Comparison of ENCODE assay signal across 17 mouse cellular contexts in genomic region chr9:102245551-102245950, GRCm38 (mm10).
"Had no signal": no experiment of that assay in that cellular context is flagged by ENCODE, and none has a peak within 500 bp of the region (broad histone marks: within the 10 kb centered on the region; RNA-seq: fewer than 3 reads in every experiment).

No protein-coding gene starts in this region.

- H3K27ac ChIP-seq: kidney, embryonic 15.5 days; left cerebral cortex, adult 2 months; liver, embryonic 13.5 days; midbrain, embryonic 12.5 days; neural tube, embryonic 12.5 days; stomach, embryonic 15.5 days had no signal

- DNase-seq: kidney, adult 11 months; kidney, adult 8-10 months; kidney, postnatal 10 days; kidney, postnatal 36 days; layer of hippocampus, postnatal 36 days; liver, embryonic 13.5 days; lung, adult 2 months; lung, postnatal 14 days; lung, postnatal 4 days; right cerebral cortex, postnatal 25 days; spleen, adult 18-20 months; thymus, postnatal 25 days had no signal

- H3K27me3 ChIP-seq: liver, embryonic 13.5 days; stomach, embryonic 15.5 days had no signal

- H3K36me3 ChIP-seq: kidney, embryonic 15.5 days; liver, embryonic 13.5 days; midbrain, embryonic 12.5 days; neural tube, embryonic 12.5 days; stomach, embryonic 15.5 days had no signal

- H3K9ac ChIP-seq: kidney, embryonic 15.5 days; liver, embryonic 13.5 days; midbrain, embryonic 12.5 days; neural tube, embryonic 12.5 days; stomach, embryonic 15.5 days had no signal

- H3K4me1 ChIP-seq: liver, embryonic 13.5 days; stomach, embryonic 15.5 days had no signal

- H3K4me2 ChIP-seq: kidney, embryonic 15.5 days; liver, embryonic 13.5 days; midbrain, embryonic 12.5 days; neural tube, embryonic 12.5 days; stomach, embryonic 15.5 days had no signal

- H3K9me3 ChIP-seq: kidney, embryonic 15.5 days; liver, embryonic 13.5 days; midbrain, embryonic 12.5 days; neural tube, embryonic 12.5 days; stomach, embryonic 15.5 days had no signal

- H3K4me3 ChIP-seq: kidney, embryonic 15.5 days; left cerebral cortex, adult 2 months; liver, embryonic 13.5 days; midbrain, embryonic 12.5 days; neural tube, embryonic 12.5 days; stomach, embryonic 15.5 days had no signal
